Mouse (Mus musculus): ENCODE measurements around the gene Tmprss9. TPM values are rescaled to one million over a fixed set of nuclear protein-coding genes. Genes with fewer than 3 reads are reported as not detected.

Gene Tmprss9
- total RNA-seq, 2 experiments from 2014 or later = 0.46 to 0.56 TPM

- DNase-seq (ENCODE audit: low spot score in 2 of 2) = no peak
- TF ChIP-seq CTCF (conservative IDR thresholded peaks at IDR 0.05) = no peak
- Histone ChIP-seq H3K27ac (no peak overlapping the region), H3K4me3 (no peak overlapping the region)
Measured at GRCm38 (mm10) chr10:80915260-80915659, 43.6 kb downstream of the Tmprss9 start.

GRCm38 (mm10) chr10:80915736-80916135, 44.1 kb downstream of the Tmprss9 start:
- TF ChIP-seq CTCF (conservative IDR thresholded peaks at IDR 0.05) = no peak
- H3K4me3 ChIP-seq = no peak overlapping the region
- DNase-seq (ENCODE audit: low spot score in 2 of 2) = no peak
- no peak overlapping the region for H3K27ac ChIP-seq

GRCm38 (mm10) chr10:80917336-80917778, 45.7 kb downstream of the Tmprss9 start:
- TF ChIP-seq CTCF (conservative IDR thresholded peaks at IDR 0.05) = no peak
- Histone ChIP-seq H3K4me3 (peak overlapping the region; percentile 84), H3K27ac (peak overlapping the region; percentile 87)
- no peak for DNase-seq (ENCODE audit: low spot score in 2 of 2)

GRCm38 (mm10) chr10:80917779-80918434, 46.3 kb downstream of the Tmprss9 start, which contains the start of gene Lmnb2:
TSS of gene Lmnb2 (minus strand) at chr10:80918245.
- TF ChIP-seq CTCF (conservative IDR thresholded peaks at IDR 0.05) = peak; percentile 18; the same call in 1 of the 2 replicates
- DNase-seq (ENCODE audit: low spot score in 2 of 2) = peak; percentile 84 to 87
- peak within 1 kb of the TSS; percentile 84 for H3K4me3 ChIP-seq
- H3K27ac ChIP-seq = peak within 1 kb of the TSS; percentile 87

- Histone ChIP-seq H3K27ac (no peak overlapping the region), H3K4me3 (peak overlapping the region; percentile 26; the same call in 1 of the 2 replicates)
- no peak for DNase-seq (ENCODE audit: low spot score in 2 of 2)
- no peak for TF ChIP-seq CTCF (conservative IDR thresholded peaks at IDR 0.05)
Measured at GRCm38 (mm10) chr10:80921923-80922322, 50.3 kb downstream of the Tmprss9 start.

- TF ChIP-seq CTCF (conservative IDR thresholded peaks at IDR 0.05) = no peak
- no peak for DNase-seq (ENCODE audit: low spot score in 2 of 2)
- H3K27ac ChIP-seq = no peak overlapping the region
- H3K4me3 ChIP-seq = no peak overlapping the region
Measured at GRCm38 (mm10) chr10:80925472-80925871, 53.8 kb downstream of the Tmprss9 start.

- Histone ChIP-seq H3K27ac (peak overlapping the region; percentile 97), H3K4me3 (peak overlapping the region; percentile 76)
- peak; percentile 92 to 95 for DNase-seq (ENCODE audit: low spot score in 2 of 2)
- TF ChIP-seq CTCF (conservative IDR thresholded peaks at IDR 0.05) = peak; percentile 77
Measured at GRCm38 (mm10) chr10:80928586-80929298, 57.1 kb downstream of the Tmprss9 start.

- DNase-seq (ENCODE audit: low spot score in 2 of 2) = peak; percentile 97 to 99
- no peak for TF ChIP-seq CTCF (conservative IDR thresholded peaks at IDR 0.05)
- Histone ChIP-seq H3K27ac (peak within 1 kb of the TSS; percentile 97), H3K4me3 (peak within 1 kb of the TSS; percentile 76)
Measured at GRCm38 (mm10) chr10:80929299-80930226, 57.9 kb downstream of the Tmprss9 start, which contains the start of gene Gadd45b. TSS of gene Gadd45b (plus strand) at chr10:80930073.

GRCm38 (mm10) chr10:80930361-80931152, 58.9 kb downstream of the Tmprss9 start:
- Histone ChIP-seq H3K4me3 (peak overlapping the region; percentile 65), H3K27ac (peak overlapping the region; percentile 88)
- TF ChIP-seq CTCF (conservative IDR thresholded peaks at IDR 0.05) = no peak
- peak in 1 of 2 experiments; percentile 60 for DNase-seq (ENCODE audit: low spot score in 2 of 2)

GRCm38 (mm10) chr10:80931153-80931671, 59.6 kb downstream of the Tmprss9 start:
- peak in 1 of 2 experiments; percentile 26 for DNase-seq (ENCODE audit: low spot score in 2 of 2)
- TF ChIP-seq CTCF (conservative IDR thresholded peaks at IDR 0.05) = no peak; the same call in 1 of the 2 replicates
- H3K27ac ChIP-seq = peak overlapping the region; percentile 88; the same call in 1 of the 2 replicates
- peak overlapping the region; percentile 65 for H3K4me3 ChIP-seq

GRCm38 (mm10) chr10:80931695-80932094, 60.0 kb downstream of the Tmprss9 start:
- Histone ChIP-seq H3K4me3 (peak overlapping the region; percentile 65), H3K27ac (0 out of 2 replicates have a peak overlapping the region, but pooled peaks have one; percentile 88)
- DNase-seq (ENCODE audit: low spot score in 2 of 2) = no peak
- TF ChIP-seq CTCF (conservative IDR thresholded peaks at IDR 0.05) = no peak

Data from layer of hippocampus, adult 2 months (tissue).